Mouse (Mus musculus): ENCODE results near the gene Usp9x. TPM values are rescaled to one million over a fixed set of nuclear protein-coding genes. Genes with fewer than 3 reads are reported as not detected.

Usp9x gene
- total RNA-seq, 1 experiment: 228 TPM

GRCm38 (mm10) chrX:13070206-13070572, 1.1 kb upstream of the Usp9x start:
- peak overlapping the region; percentile 81; the same call in 1 of the 2 replicates for H3K9ac ChIP-seq (ENCODE audit: insufficient read depth, low read depth, low read length, poor library complexity, severe bottlenecking)
- H3K27ac ChIP-seq (ENCODE audit: insufficient read depth, low read depth, low read length, poor library complexity, severe bottlenecking): peak overlapping the region; percentile 98
- in situ Hi-C loops (cut with MboI; ENCODE audit: low sequenced_read_pairs in 2 of 2, unreplicated experiment in 2 of 2): loop anchor here in 1 of 2 experiments (10.0 kb wide), 1 partner anchor 145 kb away; no protein-coding TSS in a partner anchor

DNA sequence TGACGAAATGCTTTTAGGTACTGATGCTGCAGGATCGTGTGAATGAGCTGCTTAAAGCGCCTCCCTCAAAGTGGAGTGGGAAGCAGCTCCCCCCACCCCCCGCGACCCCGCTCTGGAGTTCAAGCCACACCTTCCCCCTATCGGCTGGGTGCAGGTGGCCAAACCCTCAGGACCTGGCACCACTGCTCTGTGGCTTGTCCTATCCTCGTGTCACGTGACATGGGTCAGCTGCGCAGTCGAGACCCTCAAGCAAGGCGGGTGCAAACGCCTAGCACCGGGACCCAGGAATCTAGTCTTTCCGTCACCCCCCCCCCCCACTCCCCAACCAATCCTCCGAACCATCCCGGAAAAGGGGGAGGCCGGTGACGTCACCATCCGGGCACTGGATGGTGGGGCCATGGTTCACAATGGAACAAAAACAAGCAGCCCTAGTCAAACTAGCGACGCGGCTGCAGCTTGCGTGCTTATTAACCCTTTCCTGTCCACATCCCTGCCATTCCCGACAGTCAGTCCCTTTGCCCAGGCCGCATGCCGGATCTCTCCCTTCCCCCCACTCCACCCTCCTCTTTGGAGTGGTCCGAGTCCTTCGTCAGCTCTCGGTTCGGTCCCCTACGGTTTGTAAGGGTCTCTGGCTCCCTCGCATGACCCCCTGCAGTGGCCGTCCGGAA, 591 bp upstream of the Usp9x start:
- TF ChIP-seq ZNF384 (IDR thresholded peaks at IDR 0.05; ENCODE audit: low read depth, low read length) (no peak), CHD2 (IDR thresholded peaks at IDR 0.05; ENCODE audit: low read depth, low read length) (0 out of 2 replicates have a peak, but pooled peaks have one; percentile 40), MAFK (IDR thresholded peaks at IDR 0.05; ENCODE audit: insufficient read depth, low read depth, low read length) (no peak), ZC3H11A (IDR thresholded peaks at IDR 0.05; ENCODE audit: borderline replicate concordance, low read depth, low read length) (no peak), HCFC1 (IDR thresholded peaks at IDR 0.05; ENCODE audit: borderline replicate concordance, insufficient read depth, low read length) (0 out of 2 replicates have a peak, but pooled peaks have one; percentile 21)
- in situ Hi-C loops (cut with MboI; ENCODE audit: low sequenced_read_pairs in 2 of 2, unreplicated experiment in 2 of 2): loop anchor here in 1 of 2 experiments (10.0 kb wide), 1 partner anchor 146 kb away; no protein-coding TSS in a partner anchor
- Histone ChIP-seq H3K9ac (ENCODE audit: insufficient read depth, low read depth, low read length, poor library complexity, severe bottlenecking) (peak overlapping the region; percentile 81), H3K4me1 (ENCODE audit: control insufficient read depth in 2 of 2, insufficient read depth in 2 of 2, low read length in 2 of 2, poor library complexity in 1 of 2) (no peaks in the 10 kb centered on the region; a peak in 1 of 4 replicates), H3K36me3 (ENCODE audit: control insufficient read depth, insufficient read depth, low read length, poor library complexity, severe bottlenecking) (peaks cover 2% of the 10 kb centered on the region), H3K27ac (ENCODE audit: insufficient read depth, low read depth, low read length, poor library complexity, severe bottlenecking) (peak overlapping the region; percentile 98), H3K4me3 (ENCODE audit: insufficient read depth in 1 of 2, low read depth in 1 of 2, low read length in 2 of 2, poor library complexity in 1 of 2, severe bottlenecking in 1 of 2) (peak overlapping the region; percentile 67 to 89), H3K9me3 (ENCODE audit: control insufficient read depth, insufficient read depth, low read depth, low read length) (no peaks in the 10 kb centered on the region)
- DNase-seq (ENCODE audit: low read depth, low spot score): peak; percentile 83

More at GRCm38 (mm10) chrX:13070206-13070572, 1.1 kb upstream of the Usp9x start:
- DNase-seq (ENCODE audit: low read depth, low spot score): no peak
- no peaks in the 10 kb centered on the region for H3K4me1 ChIP-seq (ENCODE audit: control insufficient read depth in 2 of 2, insufficient read depth in 2 of 2, low read length in 2 of 2, poor library complexity in 1 of 2)
- no peak for TF ChIP-seq HCFC1 (IDR thresholded peaks at IDR 0.05; ENCODE audit: borderline replicate concordance, insufficient read depth, low read length)
- TF ChIP-seq ZC3H11A (IDR thresholded peaks at IDR 0.05; ENCODE audit: borderline replicate concordance, low read depth, low read length): no peak
- no peak for TF ChIP-seq CHD2 (IDR thresholded peaks at IDR 0.05; ENCODE audit: low read depth, low read length)
- TF ChIP-seq MAFK (IDR thresholded peaks at IDR 0.05; ENCODE audit: insufficient read depth, low read depth, low read length): no peak
- peak overlapping the region; percentile 67 to 89 for H3K4me3 ChIP-seq (ENCODE audit: insufficient read depth in 1 of 2, low read depth in 1 of 2, low read length in 2 of 2, poor library complexity in 1 of 2, severe bottlenecking in 1 of 2)
- no peaks in the 10 kb centered on the region for H3K9me3 ChIP-seq (ENCODE audit: control insufficient read depth, insufficient read depth, low read depth, low read length)
- peaks cover 2% of the 10 kb centered on the region for H3K36me3 ChIP-seq (ENCODE audit: control insufficient read depth, insufficient read depth, low read length, poor library complexity, severe bottlenecking)

DNA sequence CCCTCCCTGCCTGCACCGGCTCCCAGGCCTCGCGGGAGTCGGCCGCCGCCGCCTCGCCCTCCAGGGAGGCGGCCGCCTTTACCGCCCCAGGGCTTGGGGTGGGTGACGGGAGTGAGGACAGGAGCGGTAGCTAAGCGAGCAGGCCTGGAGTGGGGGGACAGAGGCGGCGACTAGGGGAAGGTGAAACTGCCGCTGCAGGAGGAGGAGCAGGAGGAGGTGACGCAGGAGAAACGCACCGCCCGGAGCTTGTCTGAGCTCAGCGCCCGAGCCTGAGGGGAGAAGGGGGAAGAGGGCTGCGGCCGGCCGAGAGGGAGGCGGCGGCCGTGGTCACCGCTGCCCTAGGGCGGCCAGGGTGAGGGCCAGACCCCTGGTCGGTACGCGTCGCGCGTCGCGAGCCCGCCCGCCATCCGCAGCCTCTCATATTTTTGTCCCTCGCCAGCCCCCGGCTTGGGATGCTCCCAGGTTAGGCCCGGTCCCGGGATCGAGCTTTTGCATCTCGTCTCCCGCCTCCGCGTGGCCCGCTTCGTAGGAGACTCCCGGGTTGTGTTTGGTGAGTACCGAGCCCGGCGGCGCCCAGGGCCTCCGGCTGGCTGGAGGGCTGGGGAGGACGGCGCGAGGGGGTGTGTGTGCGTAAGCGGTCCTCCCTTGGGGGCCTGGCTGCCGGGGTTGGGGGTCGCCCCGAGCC, 620 bp downstream of the Usp9x start:
- no peak for TF ChIP-seq CHD2 (IDR thresholded peaks at IDR 0.05; ENCODE audit: low read depth, low read length)
- no peak for TF ChIP-seq HCFC1 (IDR thresholded peaks at IDR 0.05; ENCODE audit: borderline replicate concordance, insufficient read depth, low read length)
- TF ChIP-seq MAFK (IDR thresholded peaks at IDR 0.05; ENCODE audit: insufficient read depth, low read depth, low read length): no peak
- TF ChIP-seq ZC3H11A (IDR thresholded peaks at IDR 0.05; ENCODE audit: borderline replicate concordance, low read depth, low read length): no peak
- TF ChIP-seq ZNF384 (IDR thresholded peaks at IDR 0.05; ENCODE audit: low read depth, low read length): no peak
- in situ Hi-C loops (cut with MboI; ENCODE audit: low sequenced_read_pairs in 2 of 2, unreplicated experiment in 2 of 2): loop anchor here in 1 of 2 experiments (10.0 kb wide), 1 partner anchor 147 kb away; no protein-coding TSS in a partner anchor
- H3K4me1 ChIP-seq (ENCODE audit: control insufficient read depth in 2 of 2, insufficient read depth in 2 of 2, low read length in 2 of 2, poor library complexity in 1 of 2): no peaks in the 10 kb centered on the region; a peak in 1 of 4 replicates
- H3K36me3 ChIP-seq (ENCODE audit: control insufficient read depth, insufficient read depth, low read length, poor library complexity, severe bottlenecking): peaks cover 2% of the 10 kb centered on the region
- no peaks in the 10 kb centered on the region for H3K9me3 ChIP-seq (ENCODE audit: control insufficient read depth, insufficient read depth, low read depth, low read length)
- peak overlapping the region; percentile 96 for H3K9ac ChIP-seq (ENCODE audit: insufficient read depth, low read depth, low read length, poor library complexity, severe bottlenecking)
- DNase-seq (ENCODE audit: low read depth, low spot score): no peak
- peak overlapping the region; percentile 95 for H3K27ac ChIP-seq (ENCODE audit: insufficient read depth, low read depth, low read length, poor library complexity, severe bottlenecking)
- H3K4me3 ChIP-seq (ENCODE audit: insufficient read depth in 1 of 2, low read depth in 1 of 2, low read length in 2 of 2, poor library complexity in 1 of 2, severe bottlenecking in 1 of 2): peak overlapping the region; percentile 85 to 89

GRCm38 (mm10) chrX:13072461-13072982, 1.2 kb downstream of the Usp9x start:
- TF ChIP-seq HCFC1 (IDR thresholded peaks at IDR 0.05; ENCODE audit: borderline replicate concordance, insufficient read depth, low read length) (no peak), ZC3H11A (IDR thresholded peaks at IDR 0.05; ENCODE audit: borderline replicate concordance, low read depth, low read length) (no peak), CHD2 (IDR thresholded peaks at IDR 0.05; ENCODE audit: low read depth, low read length) (no peak), ZNF384 (IDR thresholded peaks at IDR 0.05; ENCODE audit: low read depth, low read length) (no peak), MAFK (IDR thresholded peaks at IDR 0.05; ENCODE audit: insufficient read depth, low read depth, low read length) (no peak)
- peak overlapping the region; percentile 95 for H3K27ac ChIP-seq (ENCODE audit: insufficient read depth, low read depth, low read length, poor library complexity, severe bottlenecking)
- H3K4me1 ChIP-seq (ENCODE audit: control insufficient read depth in 2 of 2, insufficient read depth in 2 of 2, low read length in 2 of 2, poor library complexity in 1 of 2): no peaks in the 10 kb centered on the region; a peak in 1 of 4 replicates
- H3K9me3 ChIP-seq (ENCODE audit: control insufficient read depth, insufficient read depth, low read depth, low read length): no peaks in the 10 kb centered on the region
- in situ Hi-C loops (cut with MboI; ENCODE audit: low sequenced_read_pairs in 2 of 2, unreplicated experiment in 2 of 2): loop anchor here in 1 of 2 experiments (10.0 kb wide), 1 partner anchor 148 kb away; no protein-coding TSS in a partner anchor
- H3K9ac ChIP-seq (ENCODE audit: insufficient read depth, low read depth, low read length, poor library complexity, severe bottlenecking): peak overlapping the region; percentile 96
- peaks cover 2% of the 10 kb centered on the region for H3K36me3 ChIP-seq (ENCODE audit: control insufficient read depth, insufficient read depth, low read length, poor library complexity, severe bottlenecking)
- peak overlapping the region; percentile 85 to 89 for H3K4me3 ChIP-seq (ENCODE audit: insufficient read depth in 1 of 2, low read depth in 1 of 2, low read length in 2 of 2, poor library complexity in 1 of 2, severe bottlenecking in 1 of 2)
- no peak for DNase-seq (ENCODE audit: low read depth, low spot score)
